Mouse (Mus musculus) forebrain, embryonic 14.5 days (tissue): ENCODE measurements around the gene Stip1. TPM values are rescaled to one million over a fixed set of nuclear protein-coding genes. Genes with fewer than 3 reads are reported as not detected.
"Not testable (repeated sequence)": the region's sequence is repeated elsewhere in the genome, so short reads cannot be mapped to it uniquely, and the experiment has no call there.

Experiments
- ATAC-seq: fragments of 200-750 bp; cut with Nextera tagmentation; 2 replicates; pipeline ENCODE4 v1.8.0; 2017; ENCODE audit warnings: mild to moderate bottlenecking, moderate library complexity
- DNase-seq: peaks from one replicate; pipeline ENCODE4 v3.0.0-alpha.2; 2015; ENCODE audit warnings: low spot score
- H3K27ac ChIP-seq: fragments of 300-500 bp; sonication (generic); 2 replicates; pipeline ENCODE4 v1.5.1; 2014; ENCODE audit warnings: low read depth, mild to moderate bottlenecking, control low read depth, low read length, moderate library complexity
- H3K27me3 ChIP-seq: fragments of 300-500 bp; sonication (generic); replicated peaks from 2 replicates; pipeline ENCODE4 v1.6.1; 2014; ENCODE audit warnings: low read length, control low read depth, mixed read lengths; ENCODE audit not compliant: control insufficient read depth, insufficient read depth
- H3K36me3 ChIP-seq: fragments of 300-500 bp; sonication (generic); 2 replicates; pipeline ENCODE4 v1.6.1; 2014; ENCODE audit warnings: low read length, control low read depth; ENCODE audit not compliant: control insufficient read depth, insufficient read depth
- H3K4me1 ChIP-seq: fragments of 300-500 bp; sonication (generic); 2 replicates; pipeline ENCODE4 v1.6.1; 2014; ENCODE audit warnings: antibody characterized with exemption, low read length, control low read depth; ENCODE audit not compliant: control insufficient read depth, insufficient read depth
- H3K4me2 ChIP-seq: fragments of 300-500 bp; sonication (generic); 2 replicates; pipeline ENCODE4 v1.6.1; 2014; ENCODE audit warnings: mild to moderate bottlenecking, control low read depth, low read length
- H3K4me3 ChIP-seq: fragments of 300-500 bp; sonication (generic); 2 replicates; pipeline ENCODE4 v1.5.1; 2014; ENCODE audit warnings: low read depth, low read length, control low read depth
- H3K9ac ChIP-seq: fragments of 300-500 bp; sonication (generic); 2 replicates; pipeline ENCODE4 v1.6.1; 2014; ENCODE audit warnings: mild to moderate bottlenecking, low read length, control low read depth, moderate library complexity
- H3K9me3 ChIP-seq: fragments of 300-500 bp; sonication (generic); replicated peaks from 2 replicates; pipeline ENCODE4 v1.6.1; 2016; ENCODE audit warnings: low read length, control low read depth, mixed read lengths; ENCODE audit not compliant: control insufficient read depth
- WGBS: fragments of 180-500 bp; shearing (Covaris S2); extraction: QIAGEN DNeasy Blood & Tissue Kit; methylation state at CpG from one replicate; pipeline ENCODE4 v1.1.7; 2014; 5-methylcytosine and 5-hydroxymethylcytosine counted together
- polyA plus RNA-seq: library from polyadenylated mRNA; unstranded; fragments of >200 nt; fragmentation: Nextera tagmentation; extraction: Ambion mirVana; gene quantifications from 2 replicates; pipeline ENCODE4 v1.2.1, GENCODE M21; 2014

Gene Stip1
- polyA plus RNA-seq, 1 experiment from 2014 or later = 287 TPM

- 82% methylated on average over 8 of the region's 8 CpGs for WGBS
Observed at GRCm38 (mm10) chr19:6994002-6994401, 45.8 kb downstream of the Stip1 start.

GRCm38 (mm10) chr19:6993011-6993770 is 46.6 kb downstream of the Stip1 start:
- Histone ChIP-seq H3K4me3 (peak overlapping the region; percentile 45), H3K27me3 (no peaks in the 10 kb centered on the region), H3K9ac (peak overlapping the region; percentile 75), H3K36me3 (no peaks in the 10 kb centered on the region), H3K4me2 (peak overlapping the region; percentile 66), H3K9me3 (no peaks in the 10 kb centered on the region), H3K4me1 (peaks cover 25% of the 10 kb centered on the region), H3K27ac (peak overlapping the region; percentile 16; the same call in 1 of the 2 replicates)
- 57% methylated on average over 14 of the region's 14 CpGs for WGBS
- no peak; the same call in 1 of the 2 replicates for ATAC-seq
- DNase-seq = no peak

More at GRCm38 (mm10) chr19:6994002-6994401, 45.8 kb downstream of the Stip1 start:
- no peak overlapping the region for H3K27ac ChIP-seq
- DNase-seq (no peak), ATAC-seq (no peak)
- no peak overlapping the region for H3K4me3 ChIP-seq
- H3K9me3 ChIP-seq = no peaks in the 10 kb centered on the region
- no peak overlapping the region for H3K9ac ChIP-seq
- H3K36me3 ChIP-seq = peaks cover 1% of the 10 kb centered on the region
- H3K4me2 ChIP-seq = no peak overlapping the region
- H3K4me1 ChIP-seq = peaks cover 24% of the 10 kb centered on the region
- H3K27me3 ChIP-seq = no peaks in the 10 kb centered on the region

- H3K9me3 ChIP-seq = no peaks in the 10 kb centered on the region
- H3K4me3 ChIP-seq = peak within 1 kb of the TSS; percentile 45
- WGBS = 3% methylated on average over 37 of the region's 37 CpGs
- H3K27me3 ChIP-seq = no peaks in the 10 kb centered on the region
- DNase-seq = peak; percentile 99
- H3K36me3 ChIP-seq = no peaks in the 10 kb centered on the region
- peak within 1 kb of the TSS; percentile 75 for H3K9ac ChIP-seq
- peaks cover 29% of the 10 kb centered on the region for H3K4me1 ChIP-seq
- ATAC-seq = peak; percentile 96
- peak within 1 kb of the TSS; percentile 16; the same call in 1 of the 2 replicates for H3K27ac ChIP-seq
- peak within 1 kb of the TSS; percentile 66 for H3K4me2 ChIP-seq
Observed at GRCm38 (mm10) chr19:6992011-6992858, 47.5 kb downstream of the Stip1 start, which contains the start of gene Dnajc4. Gene Dnajc4 (minus strand): TSS chr19:6992572.

- Histone ChIP-seq H3K4me2 (peak overlapping the region; percentile 66; the same call in 1 of the 2 replicates), H3K4me1 (peaks cover 27% of the 10 kb centered on the region)
- not testable (repeated sequence) for H3K27ac ChIP-seq, DNase-seq, H3K9me3 ChIP-seq, H3K9ac ChIP-seq, H3K36me3 ChIP-seq, H3K4me3 ChIP-seq, ATAC-seq, H3K27me3 ChIP-seq
- WGBS = 91% methylated on average over 6 of the region's 6 CpGs
Observed at GRCm38 (mm10) chr19:6991166-6991565, 48.6 kb downstream of the Stip1 start.

- 85% methylated on average over 6 of the region's 6 CpGs for WGBS
- H3K4me1 ChIP-seq = peaks cover 30% of the 10 kb centered on the region
- DNase-seq (no peak), ATAC-seq (no peak)
- H3K4me3 ChIP-seq = no peak overlapping the region
- no peaks in the 10 kb centered on the region for H3K36me3 ChIP-seq
- no peak overlapping the region for H3K9ac ChIP-seq
- H3K27me3 ChIP-seq = no peaks in the 10 kb centered on the region
- no peak overlapping the region for H3K4me2 ChIP-seq
- no peak overlapping the region for H3K27ac ChIP-seq
- H3K9me3 ChIP-seq = no peaks in the 10 kb centered on the region
Observed at GRCm38 (mm10) chr19:6990712-6991111, 49.1 kb downstream of the Stip1 start.

- Histone ChIP-seq H3K9me3 (no peaks in the 10 kb centered on the region), H3K4me3 (no peak overlapping the region), H3K4me1 (peaks cover 24% of the 10 kb centered on the region), H3K4me2 (no peak overlapping the region), H3K9ac (no peak overlapping the region), H3K27me3 (no peaks in the 10 kb centered on the region), H3K27ac (no peak overlapping the region), H3K36me3 (0 out of 2 replicates have a peak, but pooled peaks cover 9% of the 10 kb centered on the region)
- WGBS = 88% methylated on average over 8 of the region's 8 CpGs
- ATAC-seq (no peak), DNase-seq (no peak)
Observed at GRCm38 (mm10) chr19:6989251-6989650, 50.5 kb downstream of the Stip1 start.

- Histone ChIP-seq H3K27me3 (no peaks in the 10 kb centered on the region), H3K4me2 (peak overlapping the region; percentile 86), H3K36me3 (0 out of 2 replicates have a peak, but pooled peaks cover 14% of the 10 kb centered on the region), H3K4me1 (peaks cover 20% of the 10 kb centered on the region), H3K4me3 (peak overlapping the region; percentile 78), H3K27ac (0 out of 2 replicates have a peak overlapping the region, but pooled peaks have one; percentile 75), H3K9ac (peak overlapping the region; percentile 89), H3K9me3 (no peaks in the 10 kb centered on the region)
- ATAC-seq = no peak
- 6% methylated on average over 8 of the region's 8 CpGs for WGBS
- no peak for DNase-seq
Observed at GRCm38 (mm10) chr19:6987904-6988285, 51.9 kb downstream of the Stip1 start.

- no peaks in the 10 kb centered on the region for H3K9me3 ChIP-seq
- peak within 1 kb of the TSS; percentile 86 for H3K4me2 ChIP-seq
- peak; percentile 71 for DNase-seq
- 2% methylated on average over 65 of the region's 85 CpGs for WGBS
- H3K27ac ChIP-seq = peak within 1 kb of the TSS; percentile 75
- ATAC-seq = peak; percentile 68
- H3K4me3 ChIP-seq = peak within 1 kb of the TSS; percentile 78
- no peaks in the 10 kb centered on the region for H3K27me3 ChIP-seq
- peaks cover 19% of the 10 kb centered on the region for H3K4me1 ChIP-seq
- peak within 1 kb of the TSS; percentile 89 for H3K9ac ChIP-seq
- peaks cover 17% of the 10 kb centered on the region for H3K36me3 ChIP-seq
Observed at GRCm38 (mm10) chr19:6987061-6987903, 52.5 kb downstream of the Stip1 start, which contains the start of gene Vegfb. Gene Vegfb (minus strand): TSS chr19:6987651.
